Mouse (Mus musculus) embryonic facial prominence, embryonic 10.5 days (tissue): Measurements from ENCODE around the gene Nemp1. TPM values are rescaled to one million over a fixed set of nuclear protein-coding genes. Genes with fewer than 3 reads are reported as not detected.

Experiments used
- DNase-seq: peaks from one replicate; pipeline ENCODE4 v3.0.0-alpha.2; 2017; ENCODE audit warnings: low spot score
- H3K27ac ChIP-seq: fragments of 300-500 bp; sonication (generic); replicated peaks from 2 replicates; pipeline ENCODE4 v1.5.1; 2016; ENCODE audit warnings: mild to moderate bottlenecking
- H3K27me3 ChIP-seq: fragments of 300-500 bp; sonication (generic); replicated peaks from 2 replicates; pipeline ENCODE4 v1.6.1; 2016; ENCODE audit warnings: low read depth, mild to moderate bottlenecking; ENCODE audit not compliant: poor library complexity, severe bottlenecking
- H3K36me3 ChIP-seq: fragments of 300-500 bp; sonication (generic); replicated peaks from 2 replicates; pipeline ENCODE4 v1.6.1; 2016; ENCODE audit warnings: mild to moderate bottlenecking, moderate library complexity
- H3K4me1 ChIP-seq: fragments of 300-500 bp; sonication (generic); 2 replicates; pipeline ENCODE4 v1.6.1; 2016
- H3K4me3 ChIP-seq: fragments of 300-500 bp; sonication (generic); 2 replicates; pipeline ENCODE4 v1.5.1; 2016; ENCODE audit warnings: mild to moderate bottlenecking, moderate library complexity
- H3K9me3 ChIP-seq: fragments of 300-500 bp; sonication (generic); 2 replicates; pipeline ENCODE4 v1.6.1; 2016; ENCODE audit warnings: mild to moderate bottlenecking
- WGBS: fragments of 180-500 bp; shearing (Covaris S2); methylation state at CpG from one replicate; pipeline ENCODE4 v1.1.7; 2016; 5-methylcytosine and 5-hydroxymethylcytosine counted together
- polyA plus RNA-seq: library from polyadenylated mRNA; unstranded; fragments of >200 nt; fragmentation: Nextera tagmentation; extraction: Ambion mirVana; gene quantifications from 2 replicates; pipeline ENCODE4 v1.2.1, GENCODE M21; 2016

Nemp1 gene
- polyA plus RNA-seq, 1 experiment from 2014 or later: 10.0 TPM

DNA sequence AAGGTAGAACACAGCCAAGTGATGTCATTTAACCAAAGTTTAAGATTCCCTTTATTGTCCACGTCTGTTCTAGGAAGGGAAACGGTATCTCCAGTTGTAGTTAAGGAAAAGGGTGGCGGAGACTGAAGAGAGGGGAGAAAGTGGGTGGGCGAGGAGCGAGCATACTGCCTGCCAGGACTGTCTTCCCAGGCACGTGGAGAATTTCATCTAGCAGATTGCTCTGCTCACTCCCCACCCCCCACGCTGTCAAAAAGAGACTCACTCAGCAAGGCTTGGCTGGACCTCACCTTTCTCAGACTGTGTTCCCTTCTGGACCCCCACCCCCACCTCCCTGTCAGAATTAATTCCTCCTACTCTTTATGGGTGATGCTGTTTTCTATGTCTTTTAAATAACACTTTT lies 2.5 kb downstream of the Nemp1 start:
- Histone ChIP-seq H3K4me3 (peak overlapping the region; percentile 70), H3K9me3 (no peaks in the 10 kb centered on the region), H3K36me3 (peaks cover 9% of the 10 kb centered on the region), H3K4me1 (peaks cover 56% of the 10 kb centered on the region), H3K27ac (peak overlapping the region; percentile 97), H3K27me3 (peaks cover 40% of the 10 kb centered on the region)
- 22% methylated on average over 7 of the region's 7 CpGs for WGBS
- peak; percentile 36 for DNase-seq

DNA sequence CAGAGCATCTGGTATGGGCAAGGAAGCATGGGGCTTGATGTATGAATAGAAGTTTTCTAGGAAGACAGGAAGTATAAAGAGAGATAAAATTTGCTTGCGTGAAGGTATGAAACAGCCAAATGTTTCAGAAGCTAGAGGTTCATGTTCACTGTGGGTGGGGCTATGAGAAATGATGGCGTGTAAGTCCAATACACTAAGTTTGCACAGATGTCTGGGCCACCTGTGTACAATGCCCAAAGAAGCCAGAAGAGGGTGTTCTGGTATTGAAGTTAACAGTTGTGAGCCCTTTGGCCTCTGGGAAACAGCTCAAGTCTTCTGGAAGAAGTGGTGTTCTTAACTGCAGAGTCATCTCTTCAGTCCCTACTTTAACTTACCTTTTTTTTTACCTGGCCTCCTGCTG lies 3.5 kb downstream of the Nemp1 start:
- WGBS: 91% methylated on average over 2 of the region's 2 CpGs
- H3K4me1 ChIP-seq: peaks cover 46% of the 10 kb centered on the region

GRCm38 (mm10) chr10:127671276-127671675 lies 4.6 kb downstream of the Nemp1 start:
- Histone ChIP-seq H3K36me3 (no peaks in the 10 kb centered on the region), H3K4me1 (peaks cover 35% of the 10 kb centered on the region), H3K27ac (no peak overlapping the region), H3K27me3 (peaks cover 19% of the 10 kb centered on the region), H3K4me3 (no peak overlapping the region), H3K9me3 (no peaks in the 10 kb centered on the region)
- peak; percentile 36 for DNase-seq
- WGBS: 40% methylated on average over 2 of the region's 2 CpGs

More for the DNA sequence above, 3.5 kb downstream of the Nemp1 start:
- Histone ChIP-seq H3K9me3 (no peaks in the 10 kb centered on the region), H3K27me3 (peaks cover 30% of the 10 kb centered on the region), H3K27ac (no peak overlapping the region), H3K4me3 (no peak overlapping the region), H3K36me3 (no peaks in the 10 kb centered on the region)
- no peak for DNase-seq

DNA sequence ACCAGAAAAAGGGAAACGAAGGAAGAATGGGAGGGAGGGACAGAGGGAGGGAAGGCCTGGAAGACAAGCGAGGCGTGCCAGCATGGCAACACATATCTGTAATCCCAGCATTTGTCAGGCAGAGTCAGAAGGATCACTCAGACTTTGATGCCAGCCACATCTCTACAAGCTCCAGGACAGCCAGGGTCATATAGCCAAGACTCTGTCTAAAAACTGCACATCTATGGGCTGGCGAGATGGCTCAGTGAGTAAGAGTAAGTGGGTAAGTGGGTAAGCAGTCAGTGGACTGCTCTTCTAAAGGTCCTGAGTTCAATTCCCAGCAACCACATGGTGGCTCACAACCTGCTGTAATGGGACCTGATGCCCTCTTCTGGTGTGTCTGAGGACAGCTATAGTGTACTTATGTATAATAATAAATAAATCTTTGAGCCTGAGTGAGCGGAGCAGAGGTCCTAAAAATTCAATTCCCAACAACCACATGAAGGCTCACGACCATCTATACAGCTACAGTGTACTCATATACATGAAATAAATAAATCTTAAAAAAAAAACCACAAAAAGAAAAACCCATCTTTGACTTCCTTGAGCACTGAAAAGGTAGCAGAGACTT lies 7.5 kb downstream of the Nemp1 start:
- Histone ChIP-seq H3K27me3 (no peaks in the 10 kb centered on the region), H3K27ac (no peak overlapping the region), H3K4me3 (no peak overlapping the region), H3K9me3 (no peaks in the 10 kb centered on the region), H3K36me3 (no peaks in the 10 kb centered on the region), H3K4me1 (peaks cover 22% of the 10 kb centered on the region)
- DNase-seq: no peak
- 88% methylated on average over 6 of the region's 6 CpGs for WGBS

GRCm38 (mm10) chr10:127674794-127675522 lies 8.3 kb downstream of the Nemp1 start:
- peak; percentile 72 for DNase-seq
- no peak overlapping the region for H3K27ac ChIP-seq
- H3K9me3 ChIP-seq: no peaks in the 10 kb centered on the region
- no peaks in the 10 kb centered on the region for H3K27me3 ChIP-seq
- 90% methylated on average over 8 of the region's 8 CpGs for WGBS
- H3K36me3 ChIP-seq: no peaks in the 10 kb centered on the region
- peaks cover 15% of the 10 kb centered on the region for H3K4me1 ChIP-seq
- H3K4me3 ChIP-seq: no peak overlapping the region; the same call in 1 of the 2 replicates

DNA sequence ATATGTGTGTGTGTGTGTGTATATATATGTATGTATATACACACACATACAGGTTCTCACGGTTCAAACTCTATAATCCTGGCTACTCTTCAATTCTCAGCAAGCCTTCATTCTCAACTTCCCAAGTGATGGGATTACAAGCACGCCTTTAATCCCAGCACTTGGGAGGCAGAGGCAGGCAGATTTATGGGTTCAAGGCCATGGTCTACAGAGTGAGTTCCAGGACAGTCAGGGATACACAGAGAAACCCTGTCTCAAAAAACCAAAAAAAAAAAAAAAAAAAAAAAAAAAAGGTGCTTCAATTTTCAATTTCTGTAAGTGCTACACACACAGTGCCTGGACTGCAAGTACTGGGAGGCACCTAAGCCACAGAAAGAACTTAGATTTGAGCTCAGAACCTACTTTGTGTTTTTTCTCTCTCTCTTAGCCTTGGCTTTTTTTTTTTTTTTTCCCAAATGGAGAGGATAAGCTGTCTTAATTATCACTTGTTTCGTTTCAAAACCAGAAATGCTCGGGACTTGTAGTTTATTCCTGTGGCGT lies 9.2 kb downstream of the Nemp1 start:
- no peak for DNase-seq
- Histone ChIP-seq H3K4me3 (peak overlapping the region; percentile 85), H3K36me3 (peaks cover under 1% of the 10 kb centered on the region; the same call in 1 of the 2 replicates), H3K4me1 (peaks cover 15% of the 10 kb centered on the region), H3K27me3 (no peaks in the 10 kb centered on the region), H3K9me3 (no peaks in the 10 kb centered on the region), H3K27ac (peak overlapping the region; percentile 92)
- 49% methylated on average over 5 of the region's 5 CpGs for WGBS

DNA sequence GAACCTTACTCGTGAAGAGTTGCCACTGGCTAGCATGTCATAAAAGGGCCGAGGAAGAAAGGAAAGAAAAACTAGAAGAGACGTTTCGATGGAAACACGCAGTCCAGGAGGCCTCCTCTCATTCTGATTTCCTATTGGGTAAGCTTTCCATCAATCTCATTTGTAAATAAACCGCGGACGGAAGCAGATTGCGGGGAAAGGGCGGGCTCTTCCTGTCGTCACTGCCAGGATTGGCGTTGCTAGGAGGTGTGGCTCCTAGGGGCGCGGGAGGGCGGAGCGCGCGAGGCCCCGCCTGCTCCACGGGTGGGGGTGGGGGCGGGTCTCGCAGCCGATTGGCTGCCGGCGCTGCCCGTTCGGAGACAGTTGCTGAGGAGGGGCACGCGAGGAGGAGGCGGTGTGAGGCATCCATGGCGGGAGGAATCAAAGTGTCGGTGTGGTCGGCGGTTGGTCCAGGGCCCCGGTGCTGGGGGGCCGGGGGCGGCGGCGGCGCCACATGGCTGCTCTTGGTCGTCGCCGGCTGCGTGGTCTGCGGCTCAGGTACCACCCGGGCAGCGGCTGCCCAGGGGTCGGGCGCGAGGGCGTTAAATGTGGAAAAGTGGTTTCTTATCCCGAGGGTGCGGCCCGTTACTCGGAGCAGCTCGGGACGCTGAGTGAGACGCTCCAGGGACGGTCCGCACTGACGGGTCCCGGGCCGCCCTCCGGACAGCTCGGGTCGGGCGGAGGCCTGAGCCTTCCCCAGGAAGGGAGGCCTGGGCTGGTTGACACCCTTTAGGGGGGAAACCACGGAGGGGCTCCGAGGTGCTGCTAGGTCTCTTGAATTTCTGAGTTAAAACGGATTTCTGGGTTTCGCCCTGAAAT lies 10.2 kb downstream of the Nemp1 start:
- Histone ChIP-seq H3K27ac (peak overlapping the region; percentile 92), H3K27me3 (no peaks in the 10 kb centered on the region), H3K4me3 (peak overlapping the region; percentile 85), H3K4me1 (peaks cover 15% of the 10 kb centered on the region), H3K36me3 (peaks cover 7% of the 10 kb centered on the region; the same call in 1 of the 2 replicates), H3K9me3 (no peaks in the 10 kb centered on the region)
- under 1% methylated on average over 70 of the region's 71 CpGs for WGBS
- DNase-seq: peak; percentile 99

DNA sequence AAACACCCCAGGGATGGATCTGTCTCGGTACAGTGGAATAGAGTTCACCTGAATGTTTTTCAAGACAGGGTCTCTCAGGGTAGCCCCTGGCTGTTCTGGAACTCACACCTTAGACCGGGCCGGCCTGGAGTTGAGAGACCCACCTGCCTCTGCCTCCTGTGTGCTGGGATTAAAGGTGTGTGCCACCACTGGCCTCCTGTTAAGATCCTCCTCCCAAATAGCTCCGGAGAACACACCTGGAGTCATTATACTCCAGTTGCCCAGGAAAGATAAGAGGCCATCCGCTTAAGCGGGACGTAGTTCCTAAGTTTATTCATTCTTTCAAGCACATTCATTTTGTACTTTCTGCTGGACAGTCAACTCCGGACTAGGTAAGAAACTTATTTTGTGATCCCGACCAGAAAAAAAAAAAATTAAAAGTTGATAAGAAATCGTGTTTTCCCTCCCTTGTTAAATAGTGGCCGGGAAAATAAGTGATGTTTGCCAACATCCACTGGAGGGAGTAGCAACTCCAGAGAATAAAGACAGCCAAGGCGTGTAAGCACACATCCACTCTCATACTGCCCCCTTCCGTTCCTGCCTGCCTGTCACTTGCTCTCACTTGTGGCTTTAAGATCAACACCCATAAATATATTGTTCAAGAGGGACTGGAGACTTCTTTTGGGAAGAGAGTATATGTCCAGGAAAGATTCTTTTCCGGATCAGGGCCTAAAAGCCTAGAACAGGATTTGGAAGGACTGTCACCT lies 11.1 kb downstream of the Nemp1 start:
- H3K36me3 ChIP-seq: peaks cover 7% of the 10 kb centered on the region; the same call in 1 of the 2 replicates
- peak overlapping the region; percentile 92 for H3K27ac ChIP-seq
- peaks cover 15% of the 10 kb centered on the region for H3K4me1 ChIP-seq
- WGBS: 15% methylated on average over 14 of the region's 14 CpGs
- H3K9me3 ChIP-seq: no peaks in the 10 kb centered on the region
- peak overlapping the region; percentile 85 for H3K4me3 ChIP-seq
- peak; percentile 74 for DNase-seq
- H3K27me3 ChIP-seq: no peaks in the 10 kb centered on the region

GRCm38 (mm10) chr10:127679208-127679607 lies 12.5 kb downstream of the Nemp1 start:
- Histone ChIP-seq H3K36me3 (peaks cover 7% of the 10 kb centered on the region; the same call in 1 of the 2 replicates), H3K4me3 (no peak overlapping the region), H3K4me1 (peaks cover 15% of the 10 kb centered on the region), H3K9me3 (no peaks in the 10 kb centered on the region), H3K27me3 (no peaks in the 10 kb centered on the region), H3K27ac (no peak overlapping the region)
- 95% methylated on average over 1 of the region's 1 CpGs for WGBS
- no peak for DNase-seq

GRCm38 (mm10) chr10:127679881-127680280 lies 13.2 kb downstream of the Nemp1 start:
- no peak overlapping the region for H3K27ac ChIP-seq
- no peak for DNase-seq
- no peaks in the 10 kb centered on the region for H3K27me3 ChIP-seq
- H3K4me1 ChIP-seq: peaks cover 15% of the 10 kb centered on the region
- no peak overlapping the region for H3K4me3 ChIP-seq
- H3K9me3 ChIP-seq: no peaks in the 10 kb centered on the region
- peaks cover 7% of the 10 kb centered on the region; the same call in 1 of the 2 replicates for H3K36me3 ChIP-seq
- 94% methylated on average over 3 of the region's 3 CpGs for WGBS

- Histone ChIP-seq H3K4me1 (peaks cover 10% of the 10 kb centered on the region), H3K27ac (no peak overlapping the region), H3K4me3 (no peak overlapping the region), H3K9me3 (no peaks in the 10 kb centered on the region), H3K36me3 (peaks cover 7% of the 10 kb centered on the region; the same call in 1 of the 2 replicates), H3K27me3 (no peaks in the 10 kb centered on the region)
- DNase-seq: no peak
- 91% methylated on average over 6 of the region's 6 CpGs for WGBS
Observed at GRCm38 (mm10) chr10:127682886-127683285, 16.2 kb downstream of the Nemp1 start.
